Mouse (Mus musculus) gastrocnemius, postnatal 10 days (tissue): ENCODE measurements around the gene Npas3. TPM values are rescaled to one million over a fixed set of nuclear protein-coding genes. Genes with fewer than 3 reads are reported as not detected.

Source experiments
- DNase-seq: peaks from one replicate; pipeline ENCODE4 v3.0.0; 2021; ENCODE audit warnings: mixed read lengths
- total RNA-seq, 2 experiments: library from RNA; stranded (reverse); gene quantifications; 2 replicates each; pipeline ENCODE4 v1.2.3; 2021

Npas3 gene
- total RNA-seq, 2 experiments from 2014 or later: 2.6 to 4.8 TPM

DNA sequence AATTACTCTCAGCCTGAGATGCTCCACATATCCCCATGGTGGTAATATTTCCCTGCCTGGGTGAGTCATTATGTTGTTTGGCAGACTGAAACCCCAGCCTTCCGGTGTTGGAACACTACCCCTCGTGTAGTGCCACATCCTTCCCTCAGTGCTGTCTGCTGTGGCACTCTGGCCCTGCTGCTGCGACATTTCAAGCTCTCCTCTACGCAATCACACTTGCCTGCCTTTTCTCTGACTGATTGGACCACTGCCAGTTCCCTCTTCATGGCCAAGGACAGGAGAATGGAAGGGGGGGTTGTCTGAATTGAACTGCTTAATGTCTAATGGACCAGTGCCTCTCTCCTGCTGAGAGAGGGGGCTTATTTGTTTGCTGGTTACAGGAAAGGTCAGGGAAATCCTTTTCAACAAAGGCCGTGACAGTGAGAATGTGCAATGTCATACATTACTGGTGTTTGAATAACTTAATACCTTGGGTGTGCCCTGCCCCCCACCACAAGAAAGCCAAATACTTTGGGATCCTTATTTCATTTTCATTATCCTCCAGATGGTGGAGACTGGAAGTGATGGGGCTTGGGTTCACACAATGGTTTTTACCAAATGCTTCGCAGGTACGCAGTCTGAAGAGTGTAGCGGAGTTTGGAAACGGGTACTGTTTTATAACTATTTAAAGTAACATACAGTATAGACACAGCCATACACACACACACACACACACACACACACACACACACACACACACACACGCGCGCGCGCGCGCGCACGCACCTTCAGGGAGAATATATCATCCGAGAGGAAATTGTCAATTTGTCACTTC lies 339.4 kb downstream of the Npas3 start:
- DNase-seq: peak; percentile 26

DNA sequence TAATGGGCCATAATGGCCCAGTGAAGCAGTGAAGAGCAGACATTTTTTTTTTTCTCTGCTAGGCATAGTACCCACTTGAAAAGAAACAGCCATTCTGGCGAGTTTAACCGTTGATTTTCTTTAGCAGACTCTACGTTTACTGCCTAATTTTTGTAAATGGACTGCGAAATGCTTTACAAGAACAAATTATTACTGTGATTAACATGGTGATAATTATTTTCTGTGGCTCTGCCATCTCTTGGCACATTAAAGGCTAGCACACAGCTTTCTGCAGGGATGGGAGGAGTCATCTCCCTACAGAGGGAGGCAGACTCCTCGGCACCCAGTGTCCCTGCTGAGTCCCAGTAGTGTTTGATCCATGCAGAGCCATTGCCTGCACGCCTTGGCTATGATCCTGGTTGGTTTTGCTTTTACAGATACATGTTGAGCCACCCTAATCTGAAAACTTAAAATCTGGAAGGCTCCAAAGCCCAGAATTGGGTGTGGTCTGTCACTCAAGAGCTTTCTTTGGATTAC lies 341.0 kb downstream of the Npas3 start:
- no peak for DNase-seq

DNA sequence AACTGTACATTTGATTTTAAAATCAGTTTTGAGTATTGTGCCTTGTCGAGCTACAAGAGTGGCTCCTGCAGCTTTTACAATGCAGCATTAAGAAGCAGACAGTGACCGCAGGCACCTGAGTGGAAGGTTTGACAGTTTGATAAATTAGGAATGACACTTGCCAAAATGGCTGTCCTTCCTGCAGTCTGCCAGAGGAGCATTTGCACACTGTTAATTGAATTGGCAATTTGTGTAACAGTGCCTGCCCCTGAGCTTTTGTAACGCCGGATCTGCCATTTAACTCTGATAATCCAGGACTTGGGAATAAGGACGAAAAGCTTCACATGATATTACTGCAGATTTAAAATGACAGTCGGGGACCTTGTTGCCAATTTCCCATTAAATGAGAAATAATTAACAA lies 357.2 kb downstream of the Npas3 start:
- DNase-seq: no peak

GRCm38 (mm10) chr12:53612120-53612519 lies 363.6 kb downstream of the Npas3 start:
- no peak for DNase-seq

GRCm38 (mm10) chr12:53621271-53621670 lies 372.8 kb downstream of the Npas3 start:
- no peak for DNase-seq

DNA sequence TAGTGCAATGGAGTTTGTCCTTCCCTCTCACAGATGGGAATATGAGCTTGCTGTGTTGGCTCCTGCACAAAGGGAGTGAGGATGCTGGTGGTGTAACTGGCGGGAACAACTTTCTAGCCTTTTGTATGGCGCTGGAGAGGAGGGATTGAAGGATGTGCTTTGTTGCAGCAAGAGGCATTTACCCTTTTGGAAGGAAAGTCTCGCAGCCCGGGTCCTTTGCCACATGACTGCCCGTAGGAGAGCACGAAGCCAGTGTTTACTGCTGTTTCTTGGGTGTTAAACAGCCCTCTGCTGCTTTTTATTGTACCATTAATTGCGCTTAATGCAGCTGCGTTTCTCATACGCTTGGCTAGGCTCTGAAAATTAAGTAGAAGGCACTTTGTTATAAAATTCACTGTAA lies 375.3 kb downstream of the Npas3 start:
- DNase-seq: no peak

DNA sequence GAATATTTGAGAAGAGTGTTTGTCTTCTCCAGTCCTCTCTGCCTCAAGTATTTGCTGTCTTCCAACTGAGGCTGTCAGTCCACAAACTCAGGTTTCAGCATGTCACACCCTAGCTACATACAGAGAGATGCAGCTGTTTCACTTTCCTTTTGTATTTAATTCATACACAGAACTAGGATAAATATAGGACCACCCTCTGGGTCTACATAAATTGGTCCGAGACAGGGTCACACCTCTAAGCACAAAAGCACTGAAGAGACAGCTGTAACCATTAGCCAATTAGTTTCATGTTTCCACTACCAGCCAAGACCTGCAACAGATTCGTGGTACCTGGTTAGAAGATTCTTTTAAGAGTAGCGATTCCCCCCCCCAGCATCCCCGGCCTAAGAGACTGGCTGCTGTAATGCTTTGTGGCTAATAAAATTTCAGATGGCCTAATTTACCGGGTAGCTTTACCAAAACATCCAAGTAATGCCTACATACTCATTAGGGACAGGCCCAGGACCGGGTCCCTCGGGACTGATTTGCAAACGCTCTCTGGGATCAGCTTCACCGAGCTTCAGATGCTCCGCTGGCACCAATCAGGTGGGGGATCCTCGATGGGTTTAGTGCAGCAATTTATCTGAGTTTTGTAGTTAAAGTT lies 376.0 kb downstream of the Npas3 start:
- DNase-seq: no peak

DNA sequence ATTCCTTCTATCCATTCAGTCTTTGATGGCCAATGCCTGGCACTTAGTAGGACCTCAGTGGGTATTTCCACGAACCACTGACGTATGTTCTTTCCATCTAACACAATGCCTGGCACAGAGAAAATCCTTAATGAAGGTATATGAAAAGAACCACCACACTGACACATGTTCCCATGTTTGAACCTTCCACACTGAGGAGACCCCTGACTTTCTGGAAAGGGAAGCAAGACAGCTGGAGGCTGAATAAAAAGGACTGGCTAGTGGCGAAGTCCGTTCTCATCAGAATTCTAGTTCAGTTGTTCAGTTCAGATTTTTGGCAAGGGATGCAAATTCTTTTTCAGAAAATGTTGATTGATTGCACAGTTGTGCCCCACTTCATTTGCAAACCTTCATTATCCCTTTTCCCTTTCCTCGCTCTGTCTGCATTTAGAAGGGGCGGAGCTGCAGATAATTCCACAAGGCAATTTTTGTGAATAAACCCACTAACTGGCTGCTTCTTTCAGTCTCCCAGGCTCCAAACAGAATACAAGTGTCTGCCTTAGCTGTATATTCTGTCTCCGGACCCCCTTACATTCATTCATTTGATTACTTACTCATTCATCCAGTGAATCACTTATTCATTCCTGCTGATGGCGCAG lies 381.1 kb downstream of the Npas3 start:
- no peak for DNase-seq

DNA sequence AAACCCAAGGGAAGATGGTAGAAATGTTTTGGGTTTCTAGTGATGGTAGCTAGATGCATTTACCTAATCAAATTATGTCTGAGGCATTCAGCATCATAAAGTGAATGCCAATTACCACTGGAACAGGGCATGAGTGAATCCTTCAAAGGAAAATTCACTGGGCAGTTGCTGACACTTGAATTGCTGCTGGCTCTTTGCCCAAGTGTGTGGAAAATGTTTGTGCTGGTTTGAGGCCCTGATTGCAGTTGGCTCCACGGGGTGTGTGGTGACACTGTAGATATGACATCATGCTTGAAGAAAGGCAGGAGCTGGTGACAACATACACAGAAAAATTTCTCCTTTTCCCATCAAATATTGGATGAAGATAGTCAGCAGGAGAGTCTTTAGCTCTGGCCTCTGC lies 382.1 kb downstream of the Npas3 start:
- peak; percentile 7 for DNase-seq

GRCm38 (mm10) chr12:53631315-53632106 lies 383.0 kb downstream of the Npas3 start:
- DNase-seq: no peak

DNA sequence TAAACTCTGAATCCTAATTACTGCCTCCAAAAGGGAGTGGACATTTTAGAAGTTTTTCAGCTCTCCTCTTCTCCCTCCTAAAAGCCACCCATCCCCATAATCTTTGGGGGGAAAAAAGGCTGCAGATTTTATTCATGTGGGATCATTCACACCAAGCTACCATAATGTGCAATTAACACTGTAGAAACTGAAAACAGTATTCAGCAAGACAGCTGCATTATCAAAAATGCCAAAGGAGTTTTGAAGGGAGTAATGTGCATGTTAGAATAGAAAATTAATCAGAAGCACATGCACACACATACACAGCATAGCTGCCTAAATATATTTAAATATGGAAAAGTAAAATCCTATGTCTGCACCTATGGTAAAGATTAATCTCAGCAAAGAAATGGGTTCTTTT lies 390.1 kb downstream of the Npas3 start:
- no peak for DNase-seq

DNA sequence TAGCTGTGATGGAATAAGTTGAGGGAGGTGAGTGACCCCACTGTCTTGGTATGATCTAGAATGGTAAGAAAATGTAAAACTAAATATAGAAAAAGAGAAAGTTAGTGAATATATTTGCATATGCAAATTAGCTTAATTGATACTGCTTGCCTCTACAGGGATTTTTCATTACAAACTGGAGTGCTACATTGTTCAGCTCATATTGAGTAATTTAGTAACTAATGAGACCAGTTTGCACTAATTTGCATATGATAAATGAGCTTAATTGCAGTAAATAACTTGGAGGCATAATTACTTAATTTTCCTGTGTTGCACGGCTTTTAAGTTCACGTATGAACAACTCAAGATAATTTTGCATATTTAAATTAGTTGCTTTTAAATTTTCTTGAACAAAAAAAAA lies 398.8 kb downstream of the Npas3 start:
- DNase-seq: no peak

DNA sequence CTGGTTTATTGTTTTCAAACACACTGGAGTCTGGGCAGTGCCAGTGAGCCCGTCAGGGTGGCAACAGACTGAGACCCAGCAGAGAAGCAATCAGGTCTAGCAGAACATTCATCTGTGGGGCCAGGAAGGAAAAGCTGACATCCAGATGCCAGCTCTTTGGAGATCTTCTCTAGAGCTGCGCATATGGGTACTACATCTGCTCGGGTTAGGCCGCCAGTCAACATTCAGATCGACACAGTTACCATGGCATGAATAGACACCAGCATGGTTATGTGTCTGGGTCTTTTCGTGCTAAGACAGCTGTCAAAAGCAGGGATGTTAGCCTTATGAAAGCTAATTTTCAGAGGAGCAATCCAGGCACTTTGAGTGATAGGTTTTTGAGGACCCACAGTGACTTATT lies 407.8 kb downstream of the Npas3 start:
- no peak for DNase-seq

DNA sequence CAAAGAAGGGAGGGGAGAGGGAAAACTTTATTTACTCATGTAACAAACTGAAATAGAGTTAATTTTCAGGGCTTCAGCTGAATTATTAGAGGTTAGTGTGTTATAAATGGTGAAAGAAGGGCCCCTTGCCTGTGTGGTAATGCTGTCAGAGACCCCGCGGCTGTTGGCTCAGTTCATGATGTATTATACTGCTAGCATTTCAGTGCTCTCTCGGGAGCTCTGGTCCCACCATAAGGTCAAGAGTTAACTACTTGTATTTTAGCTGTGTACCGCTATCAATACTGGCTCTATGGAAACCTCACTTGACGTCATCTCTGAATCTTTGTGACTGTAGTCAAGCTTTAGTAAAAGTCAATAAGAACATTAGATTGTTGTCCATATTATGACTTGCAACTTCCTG lies 415.6 kb downstream of the Npas3 start:
- no peak for DNase-seq

DNA sequence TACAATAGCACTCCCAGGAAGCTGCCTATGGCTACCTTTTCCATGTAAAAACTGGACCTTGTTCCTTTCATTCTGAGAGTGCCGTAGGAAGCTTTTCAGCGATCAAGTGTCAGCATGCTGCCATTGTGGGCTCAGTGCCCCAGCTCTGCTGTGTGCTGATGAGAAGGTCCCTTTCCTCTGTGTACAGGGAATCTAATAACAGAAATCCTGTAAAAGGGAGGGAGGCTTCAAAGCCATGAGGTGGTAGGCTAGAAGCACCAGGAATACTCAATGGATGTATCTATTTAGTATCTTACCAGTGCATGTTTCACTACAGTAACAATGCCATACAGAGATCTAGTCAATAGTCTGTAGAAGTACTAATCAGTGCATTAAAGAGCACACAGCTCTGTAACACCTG lies 423.4 kb downstream of the Npas3 start:
- DNase-seq: no peak

- DNase-seq: no peak
These were observed 428.7 kb downstream of the Npas3 start for GRCm38 (mm10) chr12:53677091-53677630.

DNA sequence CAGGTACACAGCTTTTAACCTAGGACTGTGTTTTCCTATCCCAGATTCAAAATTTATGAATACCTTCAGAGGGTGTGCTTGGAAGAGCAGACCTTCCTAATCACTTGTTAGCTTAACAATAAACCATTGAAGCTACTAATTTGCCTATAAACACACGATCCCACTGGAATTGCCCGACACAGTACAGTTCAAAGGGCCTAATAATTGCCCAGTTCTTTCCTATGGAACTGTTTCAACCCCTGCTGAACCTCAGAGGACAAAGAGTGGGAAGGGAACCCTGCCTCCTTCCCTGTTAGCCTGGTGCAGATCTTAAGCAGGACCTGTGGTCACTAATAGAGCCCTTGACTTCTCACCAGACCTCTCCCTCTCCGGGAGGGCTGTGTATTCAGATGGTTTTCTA lies 429.7 kb downstream of the Npas3 start:
- DNase-seq: no peak

DNA sequence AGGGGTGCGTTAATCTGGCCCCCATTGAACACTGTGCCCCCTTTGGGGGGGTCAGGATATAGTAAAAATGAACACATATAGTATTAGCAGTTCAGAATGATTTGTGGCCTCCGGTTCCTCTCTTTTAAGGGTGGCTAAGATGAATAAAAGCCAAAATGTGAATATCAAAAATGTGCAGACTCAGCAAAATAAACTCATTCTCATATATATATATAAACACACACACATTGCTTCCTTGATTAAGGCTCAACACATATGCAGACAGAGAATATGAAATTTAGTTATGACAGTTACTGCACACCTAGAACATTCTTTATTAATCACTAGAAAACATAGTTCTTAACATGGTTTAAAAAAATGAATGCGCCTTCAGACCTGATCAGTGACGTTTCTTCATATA lies 430.7 kb downstream of the Npas3 start:
- no peak for DNase-seq

- DNase-seq: no peak
These were observed 432.0 kb downstream of the Npas3 start for GRCm38 (mm10) chr12:53680501-53680900.

DNA sequence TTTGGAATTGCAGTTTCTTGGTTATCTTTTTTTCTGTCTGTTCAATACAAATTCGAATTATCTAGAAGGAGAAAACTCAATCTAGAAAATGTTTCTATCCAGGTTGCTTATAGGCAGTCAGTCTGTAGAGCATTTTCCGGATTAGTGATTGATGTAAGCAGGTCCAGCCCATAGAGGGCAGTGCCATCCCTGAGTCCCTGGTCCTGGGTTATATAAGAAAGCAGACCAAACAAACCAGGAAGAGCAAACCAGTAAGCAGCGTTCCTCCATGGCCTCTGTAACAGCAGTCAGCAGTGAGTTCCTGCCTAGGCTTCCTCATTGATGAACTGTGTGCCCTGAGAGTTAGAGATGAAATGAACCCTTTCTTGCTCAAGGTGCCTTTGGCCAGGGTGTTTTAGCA lies 433.6 kb downstream of the Npas3 start:
- DNase-seq: no peak

- no peak for DNase-seq
These were observed 444.0 kb downstream of the Npas3 start for GRCm38 (mm10) chr12:53692471-53692870.

GRCm38 (mm10) chr12:53694346-53694745 lies 445.9 kb downstream of the Npas3 start:
- DNase-seq: no peak
